ENCODE assay signal across 17 mouse cellular contexts in genomic region chr2:73693045-73693444, GRCm38 (mm10).
"Had no signal": no experiment of that assay in that cellular context is flagged by ENCODE, and none has a peak within 500 bp of the region (broad histone marks: within the 10 kb centered on the region; RNA-seq: fewer than 3 reads in every experiment).

No protein-coding gene starts in this region.

- DNase-seq: kidney, adult 8-10 months; kidney, postnatal 10 days; kidney, postnatal 36 days; liver, postnatal 0 days; lung, embryonic 14.5 days; midbrain, embryonic 14.5 days; right cerebral cortex, postnatal 25 days; spleen, adult 18-20 months; thymus, adult 2 months; thymus, postnatal 14 days; thymus, postnatal 4 days had no signal

- H3K27me3 ChIP-seq: kidney, embryonic 15.5 days; stomach, embryonic 15.5 days had no signal

- H3K4me3 ChIP-seq: kidney, embryonic 15.5 days; stomach, embryonic 15.5 days had no signal

- H3K36me3 ChIP-seq: kidney, embryonic 15.5 days; stomach, embryonic 15.5 days had no signal

- H3K4me1 ChIP-seq: kidney, embryonic 15.5 days; stomach, embryonic 15.5 days had no signal

- ATAC-seq: intestine, postnatal 0 days; liver, postnatal 0 days; lung, postnatal 0 days had no signal

- H3K9ac ChIP-seq: kidney, embryonic 15.5 days; liver, embryonic 14.5 days; liver, postnatal 0 days; lung, embryonic 14.5 days; stomach, embryonic 15.5 days had no signal

- H3K9me3 ChIP-seq: kidney, embryonic 15.5 days; stomach, embryonic 15.5 days had no signal

- H3K4me2 ChIP-seq: kidney, embryonic 15.5 days; lung, embryonic 14.5 days; stomach, embryonic 15.5 days had no signal

- H3K27ac ChIP-seq: kidney, embryonic 15.5 days; liver, embryonic 14.5 days; macrophage; stomach, embryonic 15.5 days had no signal
